Mouse (Mus musculus) midbrain, embryonic 14.5 days (tissue): ENCODE measurements around the gene Rpl22l1. TPM values are rescaled to one million over a fixed set of nuclear protein-coding genes. Genes with fewer than 3 reads are reported as not detected.

Source experiments
- ATAC-seq: fragments of 200-750 bp; cut with Nextera tagmentation; 2 replicates; pipeline ENCODE4 v1.8.0; 2017; ENCODE audit warnings: moderate number of reproducible peaks, moderate library complexity; ENCODE audit not compliant: low FRiP score, low TSS enrichment
- DNase-seq: peaks from one replicate; pipeline ENCODE4 v3.0.0-alpha.2; 2015
- H3K27ac ChIP-seq: fragments of 300-500 bp; sonication (generic); replicated peaks from 2 replicates; pipeline ENCODE4 v1.5.1; 2014; ENCODE audit warnings: mild to moderate bottlenecking, low read depth, low read length, moderate library complexity
- H3K27me3 ChIP-seq: fragments of 300-500 bp; sonication (generic); 2 replicates; pipeline ENCODE4 v1.6.1; 2014; ENCODE audit warnings: low read length, control low read depth, mixed read lengths; ENCODE audit not compliant: control insufficient read depth, insufficient read depth
- H3K36me3 ChIP-seq: fragments of 300-500 bp; sonication (generic); 2 replicates; pipeline ENCODE4 v1.6.1; 2014; ENCODE audit warnings: low read length, control low read depth; ENCODE audit not compliant: control insufficient read depth, insufficient read depth
- H3K4me1 ChIP-seq: fragments of 300-500 bp; sonication (generic); 2 replicates; pipeline ENCODE4 v1.6.1; 2014; ENCODE audit warnings: mild to moderate bottlenecking, antibody characterized with exemption, low read length, control low read depth; ENCODE audit not compliant: control insufficient read depth, insufficient read depth
- H3K4me2 ChIP-seq: fragments of 300-500 bp; sonication (generic); 2 replicates; pipeline ENCODE4 v1.6.1; 2014; ENCODE audit warnings: mild to moderate bottlenecking, low read length, moderate library complexity
- H3K4me3 ChIP-seq: fragments of 300-500 bp; sonication (generic); replicated peaks from 2 replicates; pipeline ENCODE4 v1.5.1; 2014; ENCODE audit warnings: low read depth, low read length
- H3K9ac ChIP-seq: fragments of 300-500 bp; sonication (generic); replicated peaks from 2 replicates; pipeline ENCODE4 v1.6.1; 2014; ENCODE audit warnings: mild to moderate bottlenecking, low read length, moderate library complexity
- H3K9me3 ChIP-seq: fragments of 300-500 bp; sonication (generic); 2 replicates; pipeline ENCODE4 v1.6.1; 2016; ENCODE audit warnings: low read length, control low read depth, mixed read lengths; ENCODE audit not compliant: control insufficient read depth
- WGBS: fragments of 180-500 bp; shearing (Covaris S2); extraction: QIAGEN DNeasy Blood & Tissue Kit; methylation state at CpG from one replicate; pipeline ENCODE4 v1.1.7; 2014; 5-methylcytosine and 5-hydroxymethylcytosine counted together
- polyA plus RNA-seq: library from polyadenylated mRNA; unstranded; fragments of >200 nt; fragmentation: Nextera tagmentation; extraction: Ambion mirVana; gene quantifications from 2 replicates; pipeline ENCODE4 v1.2.1, GENCODE M21; 2014

The Rpl22l1 gene
- polyA plus RNA-seq, 1 experiment from 2014 or later, result 267 TPM

- H3K9me3 ChIP-seq, result no peaks in the 10 kb centered on the region
- DNase-seq (no peak), ATAC-seq (no peak; the same call in 1 of the 2 replicates)
- no peak overlapping the region; the same call in 1 of the 2 replicates for H3K9ac ChIP-seq
- H3K4me3 ChIP-seq, result peak overlapping the region; percentile 75; the same call in 1 of the 2 replicates
- 0 out of 2 replicates have a peak, but pooled peaks cover 4% of the 10 kb centered on the region for H3K36me3 ChIP-seq
- H3K4me1 ChIP-seq, result no peaks in the 10 kb centered on the region
- 75% methylated on average over 9 of the region's 9 CpGs for WGBS
- peak overlapping the region; percentile 98 for H3K4me2 ChIP-seq
- no peak overlapping the region for H3K27ac ChIP-seq
- no peaks in the 10 kb centered on the region; the same call in 1 of the 2 replicates for H3K27me3 ChIP-seq
Measured at GRCm38 (mm10) chr3:28780511-28780910, 24.7 kb upstream of the Rpl22l1 start.

GRCm38 (mm10) chr3:28780994-28781393 lies 24.2 kb upstream of the Rpl22l1 start, which contains the start of gene Eif5a2:
Eif5a2 (plus strand) TSS chr3:28781276.
- DNase-seq (peak; percentile 98), ATAC-seq (peak; percentile 100)
- Histone ChIP-seq H3K36me3 (0 out of 2 replicates have a peak, but pooled peaks cover 4% of the 10 kb centered on the region), H3K27me3 (no peaks in the 10 kb centered on the region; the same call in 1 of the 2 replicates), H3K9me3 (no peaks in the 10 kb centered on the region), H3K4me2 (peak within 1 kb of the TSS; percentile 98), H3K9ac (peak within 1 kb of the TSS; percentile 73), H3K27ac (no peak within 1 kb of the TSS), H3K4me3 (peak within 1 kb of the TSS; percentile 75), H3K4me1 (no peaks in the 10 kb centered on the region)
- 1% methylated on average over 46 of the region's 46 CpGs for WGBS

GRCm38 (mm10) chr3:28781422-28781821 lies 23.8 kb upstream of the Rpl22l1 start:
- no peaks in the 10 kb centered on the region; the same call in 1 of the 2 replicates for H3K27me3 ChIP-seq
- peak overlapping the region; percentile 73 for H3K9ac ChIP-seq
- H3K4me3 ChIP-seq, result peak overlapping the region; percentile 75
- WGBS, result under 1% methylated on average over 41 of the region's 41 CpGs
- no peak overlapping the region for H3K27ac ChIP-seq
- DNase-seq (no peak), ATAC-seq (no peak)
- no peaks in the 10 kb centered on the region for H3K4me1 ChIP-seq
- 0 out of 2 replicates have a peak, but pooled peaks cover 4% of the 10 kb centered on the region for H3K36me3 ChIP-seq
- no peaks in the 10 kb centered on the region for H3K9me3 ChIP-seq
- peak overlapping the region; percentile 98 for H3K4me2 ChIP-seq

GRCm38 (mm10) chr3:28781848-28782247 lies 23.4 kb upstream of the Rpl22l1 start:
- 0 out of 2 replicates have a peak, but pooled peaks cover 4% of the 10 kb centered on the region for H3K36me3 ChIP-seq
- peak overlapping the region; percentile 73 for H3K9ac ChIP-seq
- no peak overlapping the region for H3K27ac ChIP-seq
- H3K9me3 ChIP-seq, result no peaks in the 10 kb centered on the region
- DNase-seq, result no peak
- H3K27me3 ChIP-seq, result no peaks in the 10 kb centered on the region; the same call in 1 of the 2 replicates
- no peak for ATAC-seq
- 20% methylated on average over 14 of the region's 14 CpGs for WGBS
- peak overlapping the region; percentile 75 for H3K4me3 ChIP-seq
- H3K4me2 ChIP-seq, result peak overlapping the region; percentile 98
- H3K4me1 ChIP-seq, result no peaks in the 10 kb centered on the region

GRCm38 (mm10) chr3:28784176-28784575 lies 21.1 kb upstream of the Rpl22l1 start:
- ATAC-seq (no peak), DNase-seq (peak; percentile 43)
- H3K36me3 ChIP-seq, result 0 out of 2 replicates have a peak, but pooled peaks cover 4% of the 10 kb centered on the region
- H3K4me2 ChIP-seq, result no peak overlapping the region
- H3K27ac ChIP-seq, result no peak overlapping the region
- H3K9me3 ChIP-seq, result no peaks in the 10 kb centered on the region
- H3K4me3 ChIP-seq, result no peak overlapping the region
- whole genome bisulfite sequencing, result 76% methylated on average over 2 of the region's 2 CpGs
- H3K4me1 ChIP-seq, result no peaks in the 10 kb centered on the region
- no peaks in the 10 kb centered on the region; the same call in 1 of the 2 replicates for H3K27me3 ChIP-seq
- H3K9ac ChIP-seq, result no peak overlapping the region

- ATAC-seq (no peak), DNase-seq (no peak)
- Histone ChIP-seq H3K27me3 (no peaks in the 10 kb centered on the region), H3K4me2 (no peak overlapping the region), H3K36me3 (no peaks in the 10 kb centered on the region), H3K4me1 (no peaks in the 10 kb centered on the region), H3K9me3 (no peaks in the 10 kb centered on the region), H3K9ac (no peak overlapping the region), H3K27ac (no peak overlapping the region), H3K4me3 (no peak overlapping the region)
- 92% methylated on average over 7 of the region's 7 CpGs for WGBS
Measured at GRCm38 (mm10) chr3:28794835-28795234, 10.4 kb upstream of the Rpl22l1 start.

GRCm38 (mm10) chr3:28808039-28808643 lies 2.9 kb downstream of the Rpl22l1 start:
- ATAC-seq, result no peak
- no peak overlapping the region for H3K9ac ChIP-seq
- WGBS, result 95% methylated on average over 4 of the region's 4 CpGs
- no peak overlapping the region for H3K4me2 ChIP-seq
- no peak overlapping the region for H3K27ac ChIP-seq
- H3K4me3 ChIP-seq, result no peak overlapping the region
- no peak for DNase-seq
- H3K27me3 ChIP-seq, result no peaks in the 10 kb centered on the region
- no peaks in the 10 kb centered on the region for H3K9me3 ChIP-seq
- H3K36me3 ChIP-seq, result peaks cover 22% of the 10 kb centered on the region
- peaks cover 10% of the 10 kb centered on the region for H3K4me1 ChIP-seq

- no peak overlapping the region for H3K27ac ChIP-seq
- no peak overlapping the region for H3K9ac ChIP-seq
- H3K36me3 ChIP-seq, result peaks cover 22% of the 10 kb centered on the region
- ATAC-seq, result no peak
- DNase-seq, result no peak
- 79% methylated on average over 4 of the region's 4 CpGs for WGBS
- peaks cover under 1% of the 10 kb centered on the region; the same call in 1 of the 2 replicates for H3K4me1 ChIP-seq
- H3K9me3 ChIP-seq, result no peaks in the 10 kb centered on the region
- no peaks in the 10 kb centered on the region for H3K27me3 ChIP-seq
- H3K4me2 ChIP-seq, result no peak overlapping the region
- no peak overlapping the region for H3K4me3 ChIP-seq
Measured at GRCm38 (mm10) chr3:28811441-28811840, 6.2 kb downstream of the Rpl22l1 start.

GRCm38 (mm10) chr3:28814361-28814760 lies 9.1 kb downstream of the Rpl22l1 start:
- DNase-seq (peak; percentile 91), ATAC-seq (no peak)
- H3K4me2 ChIP-seq, result no peak overlapping the region
- H3K4me3 ChIP-seq, result no peak overlapping the region
- WGBS, result 8% methylated on average over 4 of the region's 4 CpGs
- H3K9ac ChIP-seq, result no peak overlapping the region
- H3K27me3 ChIP-seq, result no peaks in the 10 kb centered on the region
- H3K27ac ChIP-seq, result no peak overlapping the region
- peaks cover 4% of the 10 kb centered on the region; the same call in 1 of the 2 replicates for H3K36me3 ChIP-seq
- H3K9me3 ChIP-seq, result no peaks in the 10 kb centered on the region
- no peaks in the 10 kb centered on the region for H3K4me1 ChIP-seq
